Mouse (Mus musculus): ENCODE measurements at regions not wholly inside any gene's neighbourhood (a gene's known extent, or its start where the extent isn't known, plus 50 kb on each side); places are given as distances from the start of the nearest gene placed in this dataset.
"Not testable (repeated sequence)": the region's sequence is repeated elsewhere in the genome, so short reads cannot be mapped to it uniquely, and the experiment has no call there.

DNA sequence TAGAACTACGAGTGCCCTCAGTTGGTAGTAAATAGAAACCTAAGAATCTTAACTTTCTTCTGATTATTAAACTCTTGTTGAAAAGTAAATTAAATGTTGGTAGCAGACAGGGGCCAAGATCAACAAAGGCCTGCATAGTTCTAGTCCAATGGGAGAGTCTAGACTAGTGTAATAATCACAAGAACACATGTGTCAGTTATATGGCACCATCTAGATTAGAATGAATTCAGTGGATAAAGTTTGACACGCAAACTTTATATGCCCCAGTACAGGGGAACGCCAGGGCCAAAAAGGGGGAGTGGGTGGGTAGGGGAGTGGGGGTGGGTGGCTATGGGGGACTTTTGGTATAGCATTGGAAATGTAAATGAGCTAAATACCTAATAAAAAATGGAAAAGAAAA, 176.9 kb downstream of the Ube2e3 start:
- H3K27ac ChIP-seq (ENCODE audit: control insufficient read depth, low read depth, low read length); DNase-seq (ENCODE audit: low read depth, low spot score); H3K4me1 ChIP-seq (ENCODE audit: control insufficient read depth in 1 of 2, insufficient read depth in 2 of 2, low read length in 2 of 2); H3K27me3 ChIP-seq (ENCODE audit: control insufficient read depth in 1 of 2, insufficient read depth in 2 of 2, low read length in 2 of 2); H3K9me3 ChIP-seq (replicated peaks; ENCODE audit: insufficient read depth, low read length); H3K4me3 ChIP-seq (ENCODE audit: control insufficient read depth in 1 of 2, insufficient read depth in 1 of 2, low read depth in 2 of 2, low read length in 2 of 2); H3K9ac ChIP-seq (ENCODE audit: control insufficient read depth, low read depth, low read length, poor library complexity, severe bottlenecking); H3K79me2 ChIP-seq (ENCODE audit: control insufficient read depth, insufficient read depth, low read length, poor library complexity); H3K36me3 ChIP-seq (ENCODE audit: control insufficient read depth in 1 of 2, insufficient read depth in 2 of 2, low read length in 2 of 2): not testable (repeated sequence)

DNA sequence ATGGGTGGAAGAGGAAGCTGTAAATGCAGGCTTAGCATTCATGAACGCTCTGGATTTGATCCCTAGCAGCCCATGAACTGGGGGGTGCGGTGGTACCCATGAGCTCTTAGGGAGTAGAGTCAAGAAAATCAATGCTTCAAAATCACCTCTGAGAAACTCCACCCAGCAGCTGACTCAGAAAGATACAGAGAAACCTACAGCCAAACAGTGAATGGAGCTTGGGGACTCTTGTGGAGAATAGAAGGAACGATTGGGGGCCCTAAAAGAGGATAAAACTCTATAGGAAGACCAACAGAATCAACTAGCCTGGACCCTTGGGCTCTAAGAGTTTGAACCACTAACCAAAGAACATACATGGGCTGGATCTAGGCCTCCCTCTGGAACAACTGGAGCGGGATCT, 177.6 kb downstream of the Ube2e3 start:
- Histone ChIP-seq H3K4me1 (ENCODE audit: control insufficient read depth in 1 of 2, insufficient read depth in 2 of 2, low read length in 2 of 2) (peaks cover 0 to 3% of the 10 kb centered on the region in 2 experiments; a peak in 1 of 4 replicates), H3K9ac (ENCODE audit: control insufficient read depth, low read depth, low read length, poor library complexity, severe bottlenecking) (no peak overlapping the region), H3K79me2 (ENCODE audit: control insufficient read depth, insufficient read depth, low read length, poor library complexity) (no peaks in the 10 kb centered on the region), H3K27me3 (ENCODE audit: control insufficient read depth in 1 of 2, insufficient read depth in 2 of 2, low read length in 2 of 2) (no peaks in the 10 kb centered on the region), H3K27ac (ENCODE audit: control insufficient read depth, low read depth, low read length) (no peak overlapping the region), H3K9me3 (replicated peaks; ENCODE audit: insufficient read depth, low read length) (no peaks in the 10 kb centered on the region), H3K4me3 (ENCODE audit: control insufficient read depth in 1 of 2, insufficient read depth in 1 of 2, low read depth in 2 of 2, low read length in 2 of 2) (no peak overlapping the region), H3K36me3 (ENCODE audit: control insufficient read depth in 1 of 2, insufficient read depth in 2 of 2, low read length in 2 of 2) (no peaks in the 10 kb centered on the region)
- no peak for TF ChIP-seq POLR2AphosphoS5 (IDR thresholded peaks at IDR 0.05; ENCODE audit: borderline replicate concordance, low read depth, low read length)
- no peak for TF ChIP-seq ZKSCAN1 (IDR thresholded peaks at IDR 0.05; ENCODE audit: low read depth, low read length)
- no peak for TF ChIP-seq POLR2AphosphoS2 (IDR thresholded peaks at IDR 0.05; ENCODE audit: low read length)
- TF ChIP-seq E2F4 (IDR thresholded peaks at IDR 0.05; ENCODE audit: borderline replicate concordance, low read depth, low read length), result no peak
- TF ChIP-seq USF2 (IDR thresholded peaks at IDR 0.05; ENCODE audit: borderline replicate concordance in 1 of 2, insufficient read depth in 1 of 2, low read depth in 1 of 2, low read length in 2 of 2), result no peak
- no peak for TF ChIP-seq TCF12 (IDR thresholded peaks at IDR 0.05; ENCODE audit: low read depth, low read length)
- TF ChIP-seq SIN3A (IDR thresholded peaks at IDR 0.05; ENCODE audit: low read length), result no peak
- no peak for TF ChIP-seq USF1 (IDR thresholded peaks at IDR 0.05; ENCODE audit: low read depth, low read length)
- TF ChIP-seq NELFE (IDR thresholded peaks at IDR 0.05; ENCODE audit: low read depth, low read length), result no peak
- TF ChIP-seq MAZ (IDR thresholded peaks at IDR 0.05; ENCODE audit: low read depth, low read length), result no peak
- TF ChIP-seq RCOR1 (IDR thresholded peaks at IDR 0.05; ENCODE audit: low read depth, low read length), result no peak
- no peak for TF ChIP-seq MAFK (IDR thresholded peaks at IDR 0.05; ENCODE audit: borderline replicate concordance, low read depth, low read length)
- no peak for TF ChIP-seq MXI1 (IDR thresholded peaks at IDR 0.05; ENCODE audit: low read depth, low read length)
- no peak for TF ChIP-seq MEF2A (IDR thresholded peaks at IDR 0.05; ENCODE audit: extremely low read depth, insufficient replicate concordance, low read depth, low read length, poor library complexity, severe bottlenecking)
- no peak for TF ChIP-seq GABPA (IDR thresholded peaks at IDR 0.05; ENCODE audit: low read depth, low read length)
- DNase-seq (ENCODE audit: low read depth, low spot score), result no peak

DNA sequence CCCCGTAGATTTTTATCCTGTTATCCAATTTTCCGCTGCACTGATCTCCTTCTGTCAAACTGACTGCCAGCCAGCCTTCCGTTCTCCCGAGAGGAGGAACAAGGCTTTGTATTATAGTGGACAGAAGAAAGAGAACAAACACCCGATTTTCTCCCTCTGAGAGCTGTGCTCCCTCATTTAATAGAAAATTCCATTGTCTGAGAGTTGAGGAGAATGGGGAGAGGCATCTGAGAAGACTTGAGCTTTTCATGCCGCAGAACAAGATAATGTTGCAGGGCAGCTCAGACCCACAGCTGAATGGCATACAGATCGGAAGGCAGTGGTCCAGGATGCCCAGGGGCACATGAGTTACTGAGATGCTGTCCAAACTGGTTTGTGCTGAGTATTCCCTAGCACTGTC, 180.1 kb downstream of the Ube2e3 start:
- Histone ChIP-seq H3K4me1 (ENCODE audit: control insufficient read depth in 1 of 2, insufficient read depth in 2 of 2, low read length in 2 of 2) (peaks cover 0 to 3% of the 10 kb centered on the region in 2 experiments; a peak in 1 of 4 replicates), H3K9ac (ENCODE audit: control insufficient read depth, low read depth, low read length, poor library complexity, severe bottlenecking) (no peak overlapping the region), H3K4me3 (ENCODE audit: control insufficient read depth in 1 of 2, insufficient read depth in 1 of 2, low read depth in 2 of 2, low read length in 2 of 2) (no peak overlapping the region), H3K79me2 (ENCODE audit: control insufficient read depth, insufficient read depth, low read length, poor library complexity) (no peaks in the 10 kb centered on the region), H3K36me3 (ENCODE audit: control insufficient read depth in 1 of 2, insufficient read depth in 2 of 2, low read length in 2 of 2) (no peaks in the 10 kb centered on the region), H3K9me3 (replicated peaks; ENCODE audit: insufficient read depth, low read length) (no peaks in the 10 kb centered on the region), H3K27me3 (ENCODE audit: control insufficient read depth in 1 of 2, insufficient read depth in 2 of 2, low read length in 2 of 2) (no peaks in the 10 kb centered on the region), H3K27ac (ENCODE audit: control insufficient read depth, low read depth, low read length) (no peak overlapping the region)
- no peak for TF ChIP-seq POLR2AphosphoS2 (IDR thresholded peaks at IDR 0.05; ENCODE audit: low read length)
- TF ChIP-seq POLR2A (IDR thresholded peaks at IDR 0.05; ENCODE audit: control insufficient read depth in 1 of 2, insufficient read depth in 1 of 2, low read depth in 1 of 2, low read length in 2 of 2, poor library complexity in 1 of 2), result no peak
- no peak for TF ChIP-seq ZKSCAN1 (IDR thresholded peaks at IDR 0.05; ENCODE audit: low read depth, low read length)
- TF ChIP-seq GATA1 (IDR thresholded peaks at IDR 0.05; ENCODE audit: low read depth, low read length), result no peak
- TF ChIP-seq ETS1 (IDR thresholded peaks at IDR 0.05; ENCODE audit: low read depth, low read length), result no peak
- DNase-seq (ENCODE audit: low read depth, low spot score), result no peak

Measured in MEL (cell line).